Mouse (Mus musculus): Measurements from ENCODE around the gene Hmces.

DNA sequence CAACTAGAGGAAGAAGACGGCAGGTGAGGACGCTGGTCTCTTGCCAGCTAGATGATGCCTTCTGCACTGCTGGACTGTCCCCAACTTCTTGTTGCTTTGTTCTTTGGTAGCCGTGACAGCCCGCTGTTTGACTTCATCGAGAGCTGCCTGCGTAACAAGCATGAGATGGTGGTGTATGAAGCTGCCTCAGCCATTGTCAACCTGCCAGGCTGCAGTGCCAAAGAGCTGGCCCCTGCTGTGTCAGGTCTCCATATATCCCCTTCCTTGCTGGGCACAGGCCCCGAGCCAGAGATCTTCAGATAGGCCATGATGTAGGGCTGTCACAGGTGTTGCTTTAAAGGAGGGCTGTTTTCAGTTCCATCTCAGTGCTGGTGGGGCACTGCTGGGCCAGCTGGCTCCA, 19.8 kb upstream of the Hmces start:
- TF ChIP-seq CTCF (IDR thresholded peaks at IDR 0.05; ENCODE audit: extremely low read depth, insufficient read depth, low read length): no peak
- no peak for TF ChIP-seq POLR2A (IDR thresholded peaks at IDR 0.05; ENCODE audit: extremely low read depth, insufficient read depth, low read length)
